Mouse (Mus musculus) A20 (cell line): ENCODE data around the gene Reg3b.
"Not testable (repeated sequence)": the region's sequence is repeated elsewhere in the genome, so short reads cannot be mapped to it uniquely, and the experiment has no call there.

Experiments
- DNase-seq: peaks from one replicate; pipeline ENCODE4 v3.0.0-alpha.2; 2011; ENCODE audit warnings: low read depth, low spot score

Reg3b gene

GRCm38 (mm10) chr6:78370357-78370756 lies at the start of gene Reg3b:
TSS of gene Reg3b (plus strand) at chr6:78370657.
- no peak for DNase-seq

GRCm38 (mm10) chr6:78327798-78328197 lies 42.7 kb upstream of the Reg3b start:
- DNase-seq = no peak

GRCm38 (mm10) chr6:78329166-78329565 lies 41.3 kb upstream of the Reg3b start:
- DNase-seq = no peak

- no peak for DNase-seq
These were observed 38.4 kb upstream of the Reg3b start for GRCm38 (mm10) chr6:78331919-78332569.

GRCm38 (mm10) chr6:78340296-78340695 lies 30.2 kb upstream of the Reg3b start:
- no peak for DNase-seq

GRCm38 (mm10) chr6:78341689-78342088 lies 28.8 kb upstream of the Reg3b start:
- DNase-seq = no peak

GRCm38 (mm10) chr6:78361971-78362563 lies 8.4 kb upstream of the Reg3b start:
- no peak for DNase-seq

GRCm38 (mm10) chr6:78378765-78379164 lies 8.3 kb downstream of the Reg3b start, which contains the start of gene Reg3d:
TSS of gene Reg3d (minus strand) at chr6:78378865.
- no peak for DNase-seq

GRCm38 (mm10) chr6:78380409-78380808 lies 10.0 kb downstream of the Reg3b start, which contains the start of gene Reg3a:
TSS of gene Reg3a (plus strand) at chr6:78380709.
- no peak for DNase-seq

- no peak for DNase-seq
These were observed 15.2 kb downstream of the Reg3b start for GRCm38 (mm10) chr6:78385609-78386008.

- DNase-seq = not testable (repeated sequence)
These were observed 24.9 kb downstream of the Reg3b start, which contains the start of gene Reg2 for GRCm38 (mm10) chr6:78395323-78395722. TSS of gene Reg2 (plus strand) at chr6:78395623.

- not testable (repeated sequence) for DNase-seq
These were observed 52.0 kb downstream of the Reg3b start, which contains the start of gene Reg1 for GRCm38 (mm10) chr6:78422411-78422810. TSS of gene Reg1 (plus strand) at chr6:78422711.
